Mouse (Mus musculus) liver, embryonic 14.5 days (tissue): ENCODE measurements at regions not wholly inside any gene's neighbourhood (a gene's known extent, or its start where the extent isn't known, plus 50 kb on each side); places are given as distances from the start of the nearest gene placed in this dataset.

Experiments
- ATAC-seq: fragments of 200-750 bp; cut with Nextera tagmentation; 2 replicates; pipeline ENCODE4 v1.8.0; 2017; ENCODE audit warnings: moderate number of reproducible peaks, mild to moderate bottlenecking, moderate library complexity; ENCODE audit not compliant: insufficient read depth
- DNase-seq, 3 experiments: peaks; one replicate each; pipeline ENCODE4 v3.0.0-alpha.2; 2012 to 2013; ENCODE audit warnings: low read depth in 3 of 3, low spot score in 3 of 3
- H3K27ac ChIP-seq: fragments of 300-500 bp; sonication (generic); 2 replicates; pipeline ENCODE4 v1.5.1; 2014; ENCODE audit warnings: moderate library complexity, mild to moderate bottlenecking, control low read depth, inconsistent platforms
- H3K27me3 ChIP-seq: fragments of 300-500 bp; sonication (generic); 2 replicates; pipeline ENCODE4 v1.6.1; 2014; ENCODE audit warnings: mild to moderate bottlenecking, low read length, moderate library complexity; ENCODE audit not compliant: control insufficient read depth, insufficient read depth
- H3K36me3 ChIP-seq: fragments of 300-500 bp; sonication (generic); replicated peaks from 2 replicates; pipeline ENCODE4 v1.6.1; 2014; ENCODE audit warnings: low read depth; ENCODE audit not compliant: control insufficient read depth, insufficient read depth
- H3K4me1 ChIP-seq, 2 experiments: fragments of 200-500 bp in 1 of 2; fragments of 300-500 bp in 1 of 2; sonication (generic) in 1 of 2; replicated peaks; 2 replicates each; pipeline ENCODE4 v1.6.1; 2012 to 2014; ENCODE audit warnings: antibody characterized with exemption in 1 of 2, inconsistent platforms in 1 of 2, low read length in 1 of 2; ENCODE audit not compliant: control insufficient read depth in 2 of 2, insufficient read depth in 2 of 2
- H3K4me2 ChIP-seq: fragments of 300-500 bp; sonication (generic); 2 replicates; pipeline ENCODE4 v1.6.1; 2014; ENCODE audit warnings: low read depth, mild to moderate bottlenecking, control low read depth, moderate library complexity
- H3K4me3 ChIP-seq, 2 experiments: fragments of 200-500 bp in 1 of 2; fragments of 300-500 bp in 1 of 2; sonication (generic) in 1 of 2; 2 replicates each; pipeline ENCODE4 v1.5.1; 2012 to 2014; ENCODE audit warnings: low read depth in 2 of 2, low read length in 2 of 2, mild to moderate bottlenecking in 2 of 2, control low read depth in 1 of 2, inconsistent platforms in 1 of 2, moderate library complexity in 1 of 2; ENCODE audit not compliant: insufficient read depth in 1 of 2
- H3K9ac ChIP-seq: fragments of 300-500 bp; sonication (generic); replicated peaks from 2 replicates; pipeline ENCODE4 v1.6.1; 2014; ENCODE audit warnings: mild to moderate bottlenecking, control low read depth, moderate library complexity
- H3K9me3 ChIP-seq: fragments of 300-500 bp; sonication (generic); 2 replicates; pipeline ENCODE4 v1.6.1; 2016; ENCODE audit warnings: low read length, mixed read lengths; ENCODE audit not compliant: control insufficient read depth
- CTCF ChIP-seq: IDR thresholded peaks from 2 replicates; pipeline ENCODE4 v1.5.1; 2016; ENCODE audit warnings: antibody characterized with exemption, low read depth, control low read depth
- EP300 ChIP-seq: IDR thresholded peaks from 2 replicates; pipeline ENCODE4 v1.6.1; 2016; ENCODE audit warnings: antibody characterized with exemption, low read depth
- WGBS: fragments of 180-500 bp; shearing (Covaris S2); extraction: QIAGEN DNeasy Blood & Tissue Kit; methylation state at CpG from one replicate; pipeline ENCODE4 v1.1.7; 2014; ENCODE audit not compliant: insufficient replicate concordance; 5-methylcytosine and 5-hydroxymethylcytosine counted together

- Histone ChIP-seq H3K4me1 (no peaks in the 10 kb centered on the region), H3K27ac (no peak overlapping the region), H3K9ac (no peak overlapping the region), H3K4me3 (no peak overlapping the region), H3K27me3 (no peaks in the 10 kb centered on the region), H3K36me3 (no peaks in the 10 kb centered on the region), H3K9me3 (no peaks in the 10 kb centered on the region), H3K4me2 (no peak overlapping the region)
- TF ChIP-seq CTCF (no peak), EP300 (no peak)
- no peak for ATAC-seq
- no peak for DNase-seq
- 62% methylated on average over 2 of the region's 2 CpGs for WGBS
Observed at GRCm38 (mm10) chr8:102938771-102939170, 153.3 kb upstream of the Cdh11 start.

DNA sequence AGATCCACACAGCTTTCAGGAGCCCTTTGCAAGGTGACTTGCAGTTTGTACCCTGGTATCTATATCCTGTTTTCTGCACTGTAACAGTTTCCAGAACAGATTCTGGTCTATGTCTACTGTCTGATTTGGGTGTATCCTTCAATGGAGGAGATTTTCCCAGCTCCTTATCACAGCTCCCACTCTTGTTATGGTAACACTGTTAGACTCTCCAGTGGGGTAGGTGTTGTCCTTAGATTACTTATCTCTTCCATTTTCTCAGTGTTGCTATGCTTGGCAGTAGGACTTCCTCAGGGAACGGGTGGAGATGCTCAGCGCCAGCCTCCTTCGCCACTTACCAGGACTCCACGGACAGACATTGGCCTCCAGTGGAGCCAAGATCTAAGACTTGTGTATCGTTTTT, 160.1 kb upstream of the Cdh11 start:
- DNase-seq (no peak), ATAC-seq (no peak)
- no peak overlapping the region for H3K4me2 ChIP-seq
- no peak for TF ChIP-seq EP300
- TF ChIP-seq CTCF: no peak
- no peaks in the 10 kb centered on the region for H3K9me3 ChIP-seq
- H3K27ac ChIP-seq: no peak overlapping the region
- no peaks in the 10 kb centered on the region for H3K4me1 ChIP-seq
- no peaks in the 10 kb centered on the region for H3K27me3 ChIP-seq
- WGBS: 62% methylated on average over 5 of the region's 5 CpGs
- H3K36me3 ChIP-seq: no peaks in the 10 kb centered on the region
- H3K9ac ChIP-seq: no peak overlapping the region
- no peak overlapping the region for H3K4me3 ChIP-seq

DNA sequence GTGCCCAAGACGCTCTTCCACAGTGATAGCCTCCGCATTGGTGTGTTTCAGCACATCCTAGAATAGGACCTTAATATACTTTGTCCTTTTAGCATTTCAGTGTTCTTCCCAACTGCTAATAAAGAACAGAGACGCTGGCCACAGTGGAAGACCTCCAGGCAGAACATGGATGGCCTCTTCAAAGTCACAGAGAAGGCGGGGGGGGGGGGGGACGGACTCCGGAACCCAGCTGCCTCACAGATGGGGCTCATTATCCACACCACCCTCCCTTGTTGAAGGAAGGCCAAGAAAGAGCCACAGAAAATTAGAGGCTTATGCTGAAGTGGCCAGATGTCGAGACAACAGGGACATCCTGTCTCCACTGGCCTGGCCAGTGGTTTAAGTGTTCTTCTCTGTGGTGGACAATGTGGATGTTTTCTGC, 192.7 kb upstream of the Cdh11 start:
- no peak for DNase-seq
- H3K27ac ChIP-seq: no peak overlapping the region

GRCm38 (mm10) chr8:102983220-102983909, 197.9 kb upstream of the Cdh11 start:
- no peaks in the 10 kb centered on the region for H3K4me1 ChIP-seq
- no peak for ATAC-seq
- H3K9me3 ChIP-seq: no peaks in the 10 kb centered on the region; the same call in 1 of the 2 replicates
- 48% methylated on average over 3 of the region's 3 CpGs for WGBS
- H3K36me3 ChIP-seq: no peaks in the 10 kb centered on the region
- TF ChIP-seq CTCF (no peak), EP300 (no peak)
- no peaks in the 10 kb centered on the region for H3K27me3 ChIP-seq
- no peak overlapping the region for H3K9ac ChIP-seq
- H3K27ac ChIP-seq: no peak overlapping the region
- H3K4me2 ChIP-seq: no peak overlapping the region
- no peak overlapping the region for H3K4me3 ChIP-seq
- DNase-seq: no peak

More for the DNA sequence above, 192.7 kb upstream of the Cdh11 start:
- ATAC-seq: no peak
- Histone ChIP-seq H3K9me3 (no peaks in the 10 kb centered on the region), H3K9ac (no peak overlapping the region), H3K36me3 (no peaks in the 10 kb centered on the region), H3K27me3 (no peaks in the 10 kb centered on the region), H3K4me2 (no peak overlapping the region), H3K4me1 (no peaks in the 10 kb centered on the region), H3K4me3 (no peak overlapping the region)
- 69% methylated on average over 6 of the region's 7 CpGs for WGBS
- no peak for TF ChIP-seq EP300
- no peak for TF ChIP-seq CTCF

DNA sequence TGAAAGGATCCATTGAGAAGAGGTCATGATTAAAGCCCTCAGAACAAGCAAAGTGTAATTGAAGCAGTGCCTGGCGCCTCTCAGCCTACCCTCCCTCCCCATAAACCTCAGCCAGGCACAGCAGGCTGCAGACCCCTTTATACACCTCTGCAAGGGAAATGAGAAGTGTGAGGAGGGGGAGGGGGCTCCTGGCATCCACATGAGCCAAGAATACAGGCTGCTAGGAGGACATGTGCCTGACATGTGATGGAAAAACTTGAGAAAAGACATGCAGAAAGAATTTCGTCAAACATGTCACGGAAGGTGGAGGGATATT, 198.4 kb upstream of the Cdh11 start:
- H3K4me3 ChIP-seq: no peak overlapping the region
- no peaks in the 10 kb centered on the region; the same call in 1 of the 2 replicates for H3K9me3 ChIP-seq
- H3K9ac ChIP-seq: no peak overlapping the region
- no peak for DNase-seq
- no peaks in the 10 kb centered on the region for H3K4me1 ChIP-seq
- no peak overlapping the region for H3K4me2 ChIP-seq
- H3K36me3 ChIP-seq: no peaks in the 10 kb centered on the region
- ATAC-seq: no peak
- H3K27me3 ChIP-seq: no peaks in the 10 kb centered on the region
- WGBS: 42% methylated on average over 3 of the region's 3 CpGs
- no peak for TF ChIP-seq CTCF
- TF ChIP-seq EP300: no peak
- H3K27ac ChIP-seq: no peak overlapping the region
